Mouse (Mus musculus) megakaryocyte, embryonic 14.5 days (primary cell): Measurements from ENCODE around the gene Palm3.

Experiments used
- FLI1 ChIP-seq: IDR thresholded peaks from 2 replicates; pipeline ENCODE4 v1.6.1; 2012; ENCODE audit warnings: low read length, inconsistent platforms, mixed read lengths
- GATA1 ChIP-seq: IDR thresholded peaks from 3 replicates; pipeline ENCODE4 v1.6.1; 2012; ENCODE audit warnings: mixed read lengths, low read length, inconsistent platforms, borderline replicate concordance

- no peak for TF ChIP-seq GATA1
- no peak for TF ChIP-seq FLI1
Observed at GRCm38 (mm10) chr8:84057827-84058226, 36.6 kb downstream of the Palm3 start.
